Mouse (Mus musculus) embryonic facial prominence, embryonic 15.5 days (tissue): ENCODE data around the gene Wee1. TPM values are rescaled to one million over a fixed set of nuclear protein-coding genes. Genes with fewer than 3 reads are reported as not detected.

Experiments
- polyA plus RNA-seq: library from polyadenylated mRNA; unstranded; fragments of >200 nt; fragmentation: Nextera tagmentation; extraction: Ambion mirVana; gene quantifications from 2 replicates; pipeline ENCODE4 v1.2.1, GENCODE M21; 2015

Gene Wee1
- polyA plus RNA-seq, 1 experiment from 2014 or later = 23.9 TPM

Other genes with a start within 250 kb of the Wee1 start
- 33.8 and 39.1 TPM in 2 replicates for gene Dennd5a, start 161.6 kb upstream of the Wee1 start, polyA plus RNA-seq
- 59.3 and 61.6 TPM in 2 replicates for gene Tmem41b, start 135.1 kb upstream of the Wee1 start, polyA plus RNA-seq
- 39.5 and 41.0 TPM in 2 replicates for gene Ipo7, start 103.8 kb upstream of the Wee1 start, polyA plus RNA-seq
- 16.1 and 17.3 TPM in 2 replicates for gene Zfp143, start 60.8 kb upstream of the Wee1 start, polyA plus RNA-seq
- 33.2 TPM in 2 replicates for gene Swap70, start 99.7 kb downstream of the Wee1 start, polyA plus RNA-seq